Mouse (Mus musculus) heart, adult 2 months (tissue): ENCODE results near the gene Ppargc1a.

Experiments
- CTCF ChIP-seq: fragments of 200-600 bp; IDR thresholded peaks from 2 replicates; pipeline ENCODE4 v1.8.1; 2022; ENCODE audit warnings: antibody characterized with exemption, mild to moderate bottlenecking, moderate library complexity
- EP300 ChIP-seq: fragments of 200-500 bp; IDR thresholded peaks from 2 replicates; pipeline ENCODE4 v1.6.1; 2011; ENCODE audit warnings: low read depth, low read length, control low read depth; ENCODE audit not compliant: insufficient read depth

DNA sequence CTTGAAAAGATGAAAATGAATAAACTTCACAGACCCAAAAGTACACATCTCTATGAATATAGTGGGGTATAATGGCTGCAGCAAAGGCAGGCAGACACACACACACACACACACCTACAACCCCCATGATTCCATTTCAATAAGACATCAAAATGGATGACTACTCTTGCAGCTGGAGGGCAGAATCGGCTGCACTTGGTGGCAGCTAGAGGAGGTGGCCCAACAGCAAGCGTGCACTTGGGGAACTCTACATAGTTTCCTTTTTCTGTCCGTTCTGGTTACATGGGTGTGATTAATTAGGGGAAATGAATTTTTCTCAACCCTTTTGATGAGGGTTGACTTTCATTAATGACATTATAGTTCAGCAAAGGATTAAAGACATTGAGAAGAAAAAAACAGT lies 4.0 kb downstream of the Ppargc1a start:
- TF ChIP-seq CTCF = no peak
- no peak for TF ChIP-seq EP300
